Mouse (Mus musculus) left cerebral cortex, adult 11 months (tissue): ENCODE measurements around the gene Sox5.

Experiments used
- DNase-seq: peaks from one replicate; pipeline ENCODE4 v3.0.0; 2022; ENCODE audit warnings: low spot score

The Sox5 gene

GRCm38 (mm10) chr6:144716376-144716775 lies 65.4 kb downstream of the Sox5 start:
- DNase-seq, result no peak

DNA sequence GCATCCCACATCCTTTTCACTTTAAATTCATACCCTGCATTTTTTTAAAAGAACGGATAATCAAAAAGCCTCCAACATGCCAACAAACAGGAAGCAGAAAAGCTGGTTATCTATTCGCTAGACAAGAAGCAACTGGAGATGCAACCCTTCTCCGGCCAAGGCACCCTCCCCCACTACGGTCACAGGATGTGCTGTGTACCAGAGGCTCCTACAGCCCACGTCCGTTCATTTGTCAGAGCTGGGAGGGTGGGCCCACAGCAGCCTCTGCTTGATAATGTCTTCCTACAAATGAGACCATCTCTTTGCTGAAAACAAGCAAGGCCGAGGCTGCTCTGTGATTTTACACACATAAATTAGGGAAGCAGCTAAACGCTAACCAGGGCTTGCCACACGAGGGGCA lies 69.9 kb downstream of the Sox5 start:
- DNase-seq, result no peak

GRCm38 (mm10) chr6:144710816-144711215 lies 71.0 kb downstream of the Sox5 start:
- DNase-seq, result no peak

- DNase-seq, result no peak
Measured at GRCm38 (mm10) chr6:144709614-144710180, 72.1 kb downstream of the Sox5 start.

DNA sequence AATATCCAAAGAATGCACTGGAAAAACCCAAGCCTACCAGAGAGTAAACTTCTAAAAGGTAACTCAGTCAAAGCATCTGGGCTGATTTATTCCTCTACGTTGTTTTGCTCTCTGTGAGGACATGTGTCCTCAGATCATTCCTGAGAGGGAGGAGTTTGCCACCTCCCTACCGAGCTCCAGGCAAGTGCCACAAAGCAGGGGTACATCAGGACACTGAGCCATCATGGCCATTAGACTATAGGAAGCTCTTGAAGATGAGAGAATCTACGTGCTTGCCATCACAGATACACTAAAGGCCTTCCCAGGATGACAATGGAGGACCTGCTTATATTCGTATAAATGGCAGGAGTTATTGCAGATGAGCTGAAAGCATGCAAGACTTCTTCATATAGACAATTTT lies 73.4 kb downstream of the Sox5 start:
- no peak for DNase-seq

- no peak for DNase-seq
Measured at GRCm38 (mm10) chr6:144707976-144708375, 73.8 kb downstream of the Sox5 start.

GRCm38 (mm10) chr6:144704962-144705361 lies 76.8 kb downstream of the Sox5 start:
- no peak for DNase-seq

DNA sequence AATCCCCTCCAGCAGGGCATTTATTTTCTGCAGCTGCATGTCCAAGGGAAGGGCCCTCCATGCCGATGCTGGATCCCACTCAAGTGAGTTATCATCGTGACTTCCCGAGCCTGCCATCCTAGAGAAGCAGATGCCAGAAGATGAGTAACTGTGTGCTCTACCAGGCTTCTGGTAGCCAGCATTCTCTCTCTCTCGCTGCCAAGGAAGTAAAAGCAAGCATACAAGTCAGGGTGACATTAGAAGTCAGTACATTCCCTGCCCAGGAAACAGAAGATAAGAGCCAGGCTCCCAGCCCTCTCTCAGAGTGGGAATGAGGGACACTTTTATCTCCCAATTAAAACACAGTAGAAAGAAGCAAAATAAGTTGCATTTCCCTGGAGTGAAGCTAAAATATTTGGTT lies 86.1 kb downstream of the Sox5 start:
- peak; percentile 12 for DNase-seq

- DNase-seq, result no peak
Measured at GRCm38 (mm10) chr6:144693211-144693899, 88.4 kb downstream of the Sox5 start.

- DNase-seq, result no peak
Measured at GRCm38 (mm10) chr6:144691298-144692041, 90.3 kb downstream of the Sox5 start.

DNA sequence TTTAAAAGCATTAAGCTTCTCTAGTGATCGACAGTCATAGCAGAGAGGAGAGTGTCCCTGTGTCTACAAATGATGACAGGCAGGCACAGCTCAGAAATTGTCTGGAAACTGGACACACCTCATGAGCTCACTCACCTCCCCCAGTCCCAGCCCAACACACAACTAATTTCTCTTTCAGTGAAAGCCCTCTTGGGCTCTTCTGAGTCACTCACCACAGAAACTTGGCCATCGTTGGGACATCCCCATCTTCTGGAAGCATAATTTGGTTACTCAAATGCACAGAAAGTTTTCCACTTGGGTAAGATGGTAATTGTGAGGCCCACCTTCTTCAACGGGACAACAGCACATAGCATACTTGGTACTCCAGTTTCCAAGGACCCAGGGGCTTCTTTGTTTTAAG lies 92.7 kb downstream of the Sox5 start:
- DNase-seq, result no peak

DNA sequence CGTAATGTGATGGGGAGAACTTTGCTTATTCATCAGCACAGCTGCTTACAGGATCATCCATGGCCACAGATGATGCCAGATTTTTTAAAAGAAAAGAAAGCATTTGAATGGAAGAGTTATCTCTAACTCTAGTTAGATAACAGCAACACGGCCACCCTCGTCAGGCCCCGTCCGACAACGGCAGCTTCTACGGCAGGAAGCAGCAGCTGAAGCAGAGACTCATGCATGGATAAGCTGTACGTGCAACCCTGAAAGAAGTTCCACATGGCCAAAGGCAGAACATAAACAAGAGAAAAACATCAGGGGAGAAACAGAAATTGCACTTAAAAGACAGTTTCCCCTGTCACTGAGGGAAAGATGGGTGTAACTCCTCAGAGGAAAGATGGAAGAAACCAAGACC lies 94.1 kb downstream of the Sox5 start:
- DNase-seq, result no peak

- no peak for DNase-seq
Measured at GRCm38 (mm10) chr6:144681045-144681789, 100.6 kb downstream of the Sox5 start.

DNA sequence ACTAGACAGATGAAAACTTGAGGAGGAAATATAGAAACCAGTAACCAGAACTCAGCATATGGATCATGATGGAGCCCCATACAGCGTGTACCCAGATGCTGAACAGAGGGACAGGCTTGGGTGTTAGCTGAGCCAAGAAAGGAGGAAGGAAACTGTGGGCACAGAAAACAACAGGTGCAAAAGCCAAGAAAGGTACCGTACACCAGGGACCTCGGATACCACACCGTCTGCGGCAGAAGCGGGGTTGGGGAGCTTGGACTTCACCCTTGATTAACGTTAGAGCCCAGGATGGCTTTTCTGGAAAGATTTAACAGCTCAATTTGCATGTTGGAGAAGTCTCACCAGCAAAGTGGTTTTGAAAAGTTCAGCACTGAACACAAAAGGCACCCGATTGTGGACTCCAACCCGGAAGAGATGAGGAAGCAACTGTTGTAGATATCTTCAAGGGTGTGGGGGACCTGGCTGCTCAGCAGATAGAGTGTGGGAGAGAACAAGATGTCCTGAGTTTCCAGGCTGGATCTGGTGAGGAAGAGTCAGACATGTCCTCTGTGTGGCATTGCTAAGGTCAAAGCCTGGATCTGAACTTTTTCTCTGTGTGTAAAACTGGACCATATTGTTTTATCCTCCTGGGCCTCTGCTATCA lies 104.2 kb downstream of the Sox5 start:
- no peak for DNase-seq

DNA sequence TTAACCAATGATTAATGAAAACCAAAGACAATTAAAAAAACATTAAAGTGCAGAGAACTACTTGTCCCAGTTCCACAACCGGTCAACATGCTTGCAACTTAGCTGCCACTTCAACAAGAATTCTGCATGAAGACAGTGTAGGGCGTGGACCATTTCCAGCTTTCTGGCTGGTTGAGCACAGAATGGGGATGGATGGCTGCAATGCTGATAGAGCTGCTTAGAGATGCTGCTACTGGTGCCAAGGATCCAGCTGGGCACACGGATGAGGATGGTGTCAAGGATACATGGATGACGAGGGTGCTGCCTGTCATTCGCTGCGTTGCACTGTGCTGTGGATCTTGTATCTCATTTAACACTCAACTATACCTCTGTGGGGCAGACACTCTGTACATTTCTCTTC lies 106.7 kb downstream of the Sox5 start:
- DNase-seq, result no peak

DNA sequence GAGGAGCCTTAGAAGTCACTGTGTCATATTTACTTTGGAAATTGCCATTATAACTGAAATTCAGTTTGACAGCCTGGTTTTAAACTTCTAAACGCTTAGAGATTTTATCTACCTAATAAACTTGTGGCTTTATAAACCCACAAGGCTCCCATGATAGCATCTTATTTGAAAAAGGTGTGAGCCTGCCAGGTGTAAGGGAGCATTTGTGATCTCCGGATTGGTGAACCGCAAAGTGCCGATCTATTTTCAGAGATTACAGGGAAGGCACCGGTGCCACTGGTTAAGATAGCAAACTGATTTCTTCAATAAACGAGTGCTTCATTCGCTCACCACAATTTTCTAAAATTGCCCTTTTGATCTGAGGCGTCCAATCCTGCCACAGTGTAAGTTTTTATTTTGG lies 107.9 kb downstream of the Sox5 start:
- no peak for DNase-seq

GRCm38 (mm10) chr6:144670433-144671167 lies 111.2 kb downstream of the Sox5 start:
- DNase-seq, result no peak

DNA sequence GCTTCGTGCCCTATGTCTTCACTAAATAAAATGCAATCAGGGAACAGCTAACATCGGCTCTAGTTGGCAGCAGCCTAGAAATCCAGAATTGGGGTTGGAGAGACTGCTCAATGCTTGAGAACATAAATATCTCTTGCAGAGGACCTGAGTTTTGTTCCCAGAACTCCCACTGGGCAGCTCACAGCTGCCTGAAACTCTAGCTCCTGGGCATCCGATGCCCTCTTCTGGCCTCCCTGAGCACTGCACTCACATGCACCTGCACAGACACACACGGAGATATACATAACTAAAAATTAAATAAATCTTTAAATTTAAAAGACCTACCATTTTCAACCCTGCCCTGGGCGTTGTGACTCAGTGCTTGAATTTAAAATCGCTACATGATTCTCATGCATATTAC lies 115.2 kb downstream of the Sox5 start:
- DNase-seq, result no peak

- no peak for DNase-seq
Measured at GRCm38 (mm10) chr6:144664765-144665164, 117.0 kb downstream of the Sox5 start.

DNA sequence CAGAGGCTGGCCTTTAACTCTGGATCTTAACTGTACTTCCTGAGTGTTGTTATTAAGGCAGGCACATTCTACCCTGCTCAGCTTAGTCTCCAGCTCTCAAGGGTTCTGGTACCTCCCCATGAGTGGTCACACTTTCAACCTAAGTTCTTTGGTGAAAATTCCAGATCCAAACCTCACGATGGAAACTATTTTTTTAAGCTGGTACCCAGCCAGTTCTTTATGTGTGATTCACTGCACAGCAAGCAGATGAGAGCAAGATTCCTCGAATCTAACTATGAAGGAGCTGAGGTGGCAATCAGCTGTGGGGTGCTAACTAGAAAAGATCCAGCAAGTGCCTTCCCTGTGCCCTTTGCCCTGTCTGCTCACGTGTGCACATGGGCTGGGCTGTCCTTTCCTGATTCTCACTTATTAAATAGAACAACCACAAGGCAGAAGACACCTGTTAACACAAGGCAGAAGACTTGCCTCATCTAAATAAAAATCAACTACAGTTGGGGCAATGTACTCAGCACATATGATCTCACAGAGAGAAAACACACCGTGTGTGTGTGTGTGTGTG lies 118.2 kb downstream of the Sox5 start:
- DNase-seq, result no peak
